Mouse (Mus musculus): ENCODE results near the gene Pcbp1. TPM values are rescaled to one million over a fixed set of nuclear protein-coding genes. Genes with fewer than 3 reads are reported as not detected.

Pcbp1 gene
- polyA plus RNA-seq, 1 experiment from 2014 or later: 568 TPM

DNA sequence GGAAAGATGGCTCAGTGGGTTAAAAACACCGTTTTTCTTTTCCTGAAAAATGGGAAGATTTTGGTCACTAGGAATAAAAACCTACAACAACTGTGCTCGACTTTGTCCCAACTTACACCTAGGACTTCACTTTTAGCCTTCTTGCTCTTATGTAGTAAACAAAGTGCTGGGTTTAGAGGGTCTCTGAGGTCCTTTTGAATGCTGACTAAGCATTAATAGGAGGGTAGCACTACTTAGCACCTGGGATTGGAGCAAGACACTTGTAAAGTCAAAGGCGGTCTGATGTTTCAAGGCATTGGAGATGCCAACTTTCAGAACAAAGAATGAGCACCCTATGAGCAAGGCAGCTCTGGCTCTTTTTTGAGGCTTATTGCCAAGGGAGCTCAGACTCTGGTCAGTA lies 17.7 kb upstream of the Pcbp1 start:
- H3K4me3 ChIP-seq: no peak overlapping the region
- peaks cover 53% of the 10 kb centered on the region for H3K36me3 ChIP-seq

DNA sequence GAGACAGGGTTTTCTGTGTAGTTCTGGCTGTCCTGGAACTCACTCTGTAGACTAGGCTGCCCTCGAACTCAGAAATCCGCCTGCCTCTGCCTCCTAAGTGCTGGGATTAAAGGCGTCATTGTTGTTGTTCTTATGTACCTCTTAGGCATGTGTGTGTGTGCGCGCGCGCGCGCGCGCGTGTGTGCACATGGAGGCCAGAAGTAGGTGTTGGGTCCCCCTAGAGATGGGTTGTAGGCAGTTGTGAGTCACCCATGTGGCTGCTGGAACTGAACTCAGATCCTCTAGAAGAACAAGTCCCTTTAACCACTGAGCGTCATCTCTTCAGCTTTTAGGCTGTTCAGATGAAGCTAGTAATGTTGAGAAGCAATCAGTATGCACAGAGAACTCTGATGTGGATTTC lies 16.9 kb upstream of the Pcbp1 start:
- no peaks in the 10 kb centered on the region for H3K4me1 ChIP-seq
- no peaks in the 10 kb centered on the region for H3K27me3 ChIP-seq (replicated peaks)
- H3K9me3 ChIP-seq: no peaks in the 10 kb centered on the region
- H3K36me3 ChIP-seq: peaks cover 48% of the 10 kb centered on the region
- ATAC-seq (ENCODE audit: low FRiP score, low read depth): no peak
- H3K9ac ChIP-seq: no peak overlapping the region
- H3K27ac ChIP-seq: no peak overlapping the region
- WGBS: 98% methylated on average over 13 of the region's 13 CpGs
- no peak overlapping the region for H3K4me3 ChIP-seq
- H3K4me2 ChIP-seq (replicated peaks): no peak overlapping the region

More for the DNA sequence above, 17.7 kb upstream of the Pcbp1 start:
- Histone ChIP-seq H3K9ac (no peak overlapping the region), H3K4me1 (no peaks in the 10 kb centered on the region), H3K4me2 (replicated peaks) (no peak overlapping the region), H3K9me3 (no peaks in the 10 kb centered on the region), H3K27ac (no peak overlapping the region), H3K27me3 (replicated peaks) (no peaks in the 10 kb centered on the region)
- ATAC-seq (ENCODE audit: low FRiP score, low read depth): no peak
- WGBS: 92% methylated on average over 3 of the region's 3 CpGs

GRCm38 (mm10) chr6:86541650-86542049 lies 15.5 kb upstream of the Pcbp1 start:
- Histone ChIP-seq H3K4me1 (no peaks in the 10 kb centered on the region), H3K4me3 (no peak overlapping the region), H3K36me3 (peaks cover 48% of the 10 kb centered on the region), H3K4me2 (replicated peaks) (no peak overlapping the region), H3K9me3 (no peaks in the 10 kb centered on the region), H3K27me3 (replicated peaks) (no peaks in the 10 kb centered on the region), H3K9ac (no peak overlapping the region), H3K27ac (no peak overlapping the region)
- 84% methylated on average over 2 of the region's 2 CpGs for WGBS
- no peak for ATAC-seq (ENCODE audit: low FRiP score, low read depth)

- Histone ChIP-seq H3K9me3 (no peaks in the 10 kb centered on the region), H3K4me3 (no peak overlapping the region), H3K27ac (no peak overlapping the region), H3K36me3 (peaks cover 19% of the 10 kb centered on the region), H3K4me2 (replicated peaks) (no peak overlapping the region; the same call in 1 of the 2 replicates), H3K27me3 (replicated peaks) (no peaks in the 10 kb centered on the region), H3K9ac (no peak overlapping the region), H3K4me1 (peaks cover 5% of the 10 kb centered on the region; the same call in 1 of the 2 replicates)
- 93% methylated on average over 1 of the region's 1 CpGs for WGBS
- ATAC-seq (ENCODE audit: low FRiP score, low read depth): no peak
These were observed 2.3 kb upstream of the Pcbp1 start for GRCm38 (mm10) chr6:86528451-86528785.

DNA sequence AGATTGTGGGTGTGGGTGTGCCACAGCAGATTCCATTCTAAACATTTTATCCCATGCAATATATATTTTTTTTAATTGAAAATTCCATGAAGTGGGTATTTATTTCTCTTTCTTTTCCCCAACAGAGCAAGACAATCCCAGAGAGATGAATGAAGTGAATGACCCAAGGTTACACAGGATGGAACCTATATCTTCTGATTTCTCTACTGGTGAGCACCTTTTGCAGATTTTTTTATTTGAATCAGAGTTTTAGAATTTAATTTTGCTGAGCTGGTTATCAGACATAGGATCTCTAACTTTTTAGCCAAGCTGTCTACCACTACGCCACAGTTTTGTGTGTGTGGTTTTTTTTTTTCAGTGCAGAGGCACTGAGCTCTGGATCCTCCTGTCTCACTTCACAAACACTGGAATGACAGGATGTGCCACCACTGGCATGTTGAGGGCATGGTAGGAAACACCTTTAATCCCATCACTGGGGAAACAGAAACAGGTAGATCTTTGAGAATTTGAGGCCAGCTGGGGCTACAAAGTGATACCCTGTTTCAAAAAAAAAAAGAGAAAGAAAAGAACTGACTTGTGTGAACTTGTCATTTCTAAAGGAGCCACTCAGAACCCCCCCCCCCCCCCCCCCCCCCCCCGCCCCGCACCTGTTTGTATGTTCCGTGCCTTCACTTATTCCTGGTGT lies 1.8 kb upstream of the Pcbp1 start:
- peak overlapping the region; percentile 89 for H3K4me2 ChIP-seq (replicated peaks)
- H3K27ac ChIP-seq: peak overlapping the region; percentile 100; the same call in 1 of the 2 replicates
- H3K9ac ChIP-seq: peak overlapping the region; percentile 95; the same call in 1 of the 2 replicates
- no peaks in the 10 kb centered on the region for H3K9me3 ChIP-seq
- ATAC-seq (ENCODE audit: low FRiP score, low read depth): no peak
- peaks cover 10% of the 10 kb centered on the region; the same call in 1 of the 2 replicates for H3K4me1 ChIP-seq
- 72% methylated on average over 3 of the region's 4 CpGs for WGBS
- 0 out of 2 replicates have a peak overlapping the region, but pooled peaks have one; percentile 84 for H3K4me3 ChIP-seq
- H3K27me3 ChIP-seq (replicated peaks): no peaks in the 10 kb centered on the region
- peaks cover 17% of the 10 kb centered on the region for H3K36me3 ChIP-seq

- H3K4me1 ChIP-seq: peaks cover 14% of the 10 kb centered on the region; the same call in 1 of the 2 replicates
- peak; percentile 67 for ATAC-seq (ENCODE audit: low FRiP score, low read depth)
- H3K27me3 ChIP-seq (replicated peaks): no peaks in the 10 kb centered on the region
- H3K9ac ChIP-seq: peak overlapping the region; percentile 95
- peaks cover 12% of the 10 kb centered on the region for H3K36me3 ChIP-seq
- peak overlapping the region; percentile 89 for H3K4me2 ChIP-seq (replicated peaks)
- WGBS: 5% methylated on average over 49 of the region's 49 CpGs
- H3K27ac ChIP-seq: peak overlapping the region; percentile 100
- no peaks in the 10 kb centered on the region for H3K9me3 ChIP-seq
- peak overlapping the region; percentile 84 for H3K4me3 ChIP-seq
These were observed 1.0 kb upstream of the Pcbp1 start for GRCm38 (mm10) chr6:86526961-86527740.

- Histone ChIP-seq H3K27ac (peak overlapping the region; percentile 100), H3K36me3 (peaks cover 14% of the 10 kb centered on the region), H3K9ac (peak overlapping the region; percentile 95), H3K4me1 (peaks cover 15% of the 10 kb centered on the region; the same call in 1 of the 2 replicates), H3K9me3 (no peaks in the 10 kb centered on the region), H3K27me3 (replicated peaks) (no peaks in the 10 kb centered on the region), H3K4me3 (peak overlapping the region; percentile 84), H3K4me2 (replicated peaks) (peak overlapping the region; percentile 89)
- peak; percentile 41 for ATAC-seq (ENCODE audit: low FRiP score, low read depth)
- under 1% methylated on average over 36 of the region's 36 CpGs for WGBS
These were observed 482 bp downstream of the Pcbp1 start for GRCm38 (mm10) chr6:86525646-86526031.

DNA sequence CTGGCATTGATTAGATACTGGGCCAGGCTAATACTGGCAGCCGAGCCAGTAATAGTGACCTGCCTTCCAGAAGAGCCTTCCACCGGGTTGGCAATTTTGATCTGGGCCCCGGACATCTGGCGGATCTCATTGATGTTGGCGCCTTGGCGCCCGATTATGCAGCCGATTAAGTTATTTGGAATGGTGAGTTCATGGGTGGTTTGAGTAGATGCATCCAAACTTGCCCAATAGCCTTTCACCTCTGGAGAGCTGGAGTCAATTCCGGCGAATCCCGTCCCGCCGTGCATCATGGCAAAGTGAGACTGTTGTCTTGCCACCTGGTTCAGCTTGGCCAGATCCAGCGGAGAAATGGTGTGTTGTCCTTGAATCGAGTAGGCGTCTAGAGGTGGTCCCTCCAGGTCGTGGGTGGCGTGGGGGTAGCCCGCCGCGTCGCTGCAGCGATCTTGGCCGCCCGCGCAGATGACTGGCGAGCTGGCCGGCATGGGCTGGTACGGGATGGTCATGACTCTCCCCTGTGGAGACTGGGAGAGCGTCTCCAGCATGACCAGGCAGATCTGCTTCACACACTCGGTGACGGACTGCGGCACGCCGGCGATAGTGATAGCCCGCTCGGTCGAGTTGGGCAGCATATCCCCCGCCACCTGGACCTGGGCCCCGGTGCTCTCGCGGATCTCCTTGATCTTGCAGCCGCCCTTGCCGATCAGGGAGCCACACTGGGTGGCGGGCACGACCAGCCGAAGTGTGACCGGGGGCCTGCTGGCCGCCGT lies 1.1 kb downstream of the Pcbp1 start:
- peak; percentile 22; the same call in 1 of the 2 replicates for ATAC-seq (ENCODE audit: low FRiP score, low read depth)
- H3K4me2 ChIP-seq (replicated peaks): peak overlapping the region; percentile 89
- under 1% methylated on average over 51 of the region's 51 CpGs for WGBS
- H3K9me3 ChIP-seq: no peaks in the 10 kb centered on the region
- H3K27me3 ChIP-seq (replicated peaks): no peaks in the 10 kb centered on the region
- H3K27ac ChIP-seq: peak overlapping the region; percentile 100
- peak overlapping the region; percentile 95 for H3K9ac ChIP-seq
- H3K4me1 ChIP-seq: peaks cover 15% of the 10 kb centered on the region; the same call in 1 of the 2 replicates
- peak overlapping the region; percentile 84 for H3K4me3 ChIP-seq
- H3K36me3 ChIP-seq: peaks cover 13% of the 10 kb centered on the region

GRCm38 (mm10) chr6:86523755-86524434 lies 2.2 kb downstream of the Pcbp1 start:
- Histone ChIP-seq H3K9ac (peak overlapping the region; percentile 95), H3K9me3 (no peaks in the 10 kb centered on the region), H3K4me3 (peak overlapping the region; percentile 84), H3K27ac (peak overlapping the region; percentile 88), H3K4me1 (peaks cover 15% of the 10 kb centered on the region; the same call in 1 of the 2 replicates), H3K27me3 (replicated peaks) (no peaks in the 10 kb centered on the region), H3K4me2 (replicated peaks) (peak overlapping the region; percentile 89), H3K36me3 (peaks cover 9% of the 10 kb centered on the region; the same call in 1 of the 2 replicates)
- WGBS: under 1% methylated on average over 15 of the region's 15 CpGs
- no peak for ATAC-seq (ENCODE audit: low FRiP score, low read depth)

- Histone ChIP-seq H3K27me3 (replicated peaks) (no peaks in the 10 kb centered on the region), H3K36me3 (peaks cover 9% of the 10 kb centered on the region; the same call in 1 of the 2 replicates), H3K9ac (peak overlapping the region; percentile 95), H3K4me3 (peak overlapping the region; percentile 84), H3K9me3 (no peaks in the 10 kb centered on the region), H3K4me1 (peaks cover 15% of the 10 kb centered on the region; the same call in 1 of the 2 replicates), H3K4me2 (replicated peaks) (peak overlapping the region; percentile 89), H3K27ac (peak overlapping the region; percentile 88)
- ATAC-seq (ENCODE audit: low FRiP score, low read depth): no peak
- 35% methylated on average over 3 of the region's 3 CpGs for WGBS
These were observed 2.8 kb downstream of the Pcbp1 start for GRCm38 (mm10) chr6:86523242-86523754.

All from neural tube, embryonic 12.5 days (tissue).